Mouse (Mus musculus): ENCODE results near the gene Hyou1. TPM values are rescaled to one million over a fixed set of nuclear protein-coding genes. Genes with fewer than 3 reads are reported as not detected.

Gene Hyou1
- total and polyA plus RNA-seq, 2 experiments from 2014 or later = 17.4 to 95.7 TPM

GRCm38 (mm10) chr9:44410647-44411336, 31.5 kb downstream of the Hyou1 start:
- no peak overlapping the region for H3K4me2 ChIP-seq (ENCODE audit: low read depth, low read length)
- DNase-seq (ENCODE audit: low spot score) (no peak), ATAC-seq (no peak)
- H3K27ac ChIP-seq = no peak overlapping the region
- peaks cover 48% of the 10 kb centered on the region for H3K36me3 ChIP-seq (ENCODE audit: insufficient read depth, low read length)
- no peak overlapping the region for H3K9ac ChIP-seq (replicated peaks; ENCODE audit: low read length)
- no peak overlapping the region for H3K4me3 ChIP-seq (ENCODE audit: low read length)
- WGBS = 82% methylated on average over 2 of the region's 2 CpGs
- no peaks in the 10 kb centered on the region for H3K9me3 ChIP-seq (ENCODE audit: low read length)
- no peaks in the 10 kb centered on the region for H3K27me3 ChIP-seq (ENCODE audit: insufficient read depth, low read length)
- H3K4me1 ChIP-seq (ENCODE audit: insufficient read depth, low read length) = no peaks in the 10 kb centered on the region
- no peak for TF ChIP-seq CTCF (IDR thresholded peaks at IDR 0.05; ENCODE audit: low read depth)

GRCm38 (mm10) chr9:44411601-44412130, 32.4 kb downstream of the Hyou1 start:
- 96% methylated on average over 1 of the region's 1 CpGs for WGBS
- Histone ChIP-seq H3K4me2 (ENCODE audit: low read depth, low read length) (no peak overlapping the region), H3K9me3 (ENCODE audit: low read length) (no peaks in the 10 kb centered on the region), H3K27me3 (ENCODE audit: insufficient read depth, low read length) (no peaks in the 10 kb centered on the region), H3K4me1 (ENCODE audit: insufficient read depth, low read length) (no peaks in the 10 kb centered on the region), H3K9ac (replicated peaks; ENCODE audit: low read length) (no peak overlapping the region), H3K27ac (no peak overlapping the region), H3K36me3 (ENCODE audit: insufficient read depth, low read length) (peaks cover 48% of the 10 kb centered on the region), H3K4me3 (ENCODE audit: low read length) (no peak overlapping the region)
- no peak for DNase-seq (ENCODE audit: low spot score)
- ATAC-seq = no peak
- TF ChIP-seq CTCF (IDR thresholded peaks at IDR 0.05; ENCODE audit: low read depth) = no peak

GRCm38 (mm10) chr9:44412306-44412705, 33.0 kb downstream of the Hyou1 start:
- no peaks in the 10 kb centered on the region for H3K27me3 ChIP-seq (ENCODE audit: insufficient read depth, low read length)
- peaks cover 48% of the 10 kb centered on the region for H3K36me3 ChIP-seq (ENCODE audit: insufficient read depth, low read length)

GRCm38 (mm10) chr9:44412781-44413180, 33.5 kb downstream of the Hyou1 start:
- TF ChIP-seq CTCF (IDR thresholded peaks at IDR 0.05; ENCODE audit: low read depth) = no peak
- Histone ChIP-seq H3K4me2 (ENCODE audit: low read depth, low read length) (no peak overlapping the region), H3K4me1 (ENCODE audit: insufficient read depth, low read length) (peaks cover 6% of the 10 kb centered on the region; the same call in 1 of the 2 replicates), H3K9me3 (ENCODE audit: low read length) (no peaks in the 10 kb centered on the region), H3K27ac (no peak overlapping the region), H3K4me3 (ENCODE audit: low read length) (no peak overlapping the region), H3K9ac (replicated peaks; ENCODE audit: low read length) (no peak overlapping the region), H3K27me3 (ENCODE audit: insufficient read depth, low read length) (no peaks in the 10 kb centered on the region), H3K36me3 (ENCODE audit: insufficient read depth, low read length) (peaks cover 48% of the 10 kb centered on the region)
- DNase-seq (ENCODE audit: low spot score) (no peak), ATAC-seq (no peak)
- 84% methylated on average over 2 of the region's 2 CpGs for WGBS

More at GRCm38 (mm10) chr9:44412306-44412705, 33.0 kb downstream of the Hyou1 start:
- WGBS = 82% methylated on average over 4 of the region's 4 CpGs
- ATAC-seq = no peak
- Histone ChIP-seq H3K27ac (no peak overlapping the region), H3K9me3 (ENCODE audit: low read length) (no peaks in the 10 kb centered on the region), H3K9ac (replicated peaks; ENCODE audit: low read length) (no peak overlapping the region), H3K4me2 (ENCODE audit: low read depth, low read length) (no peak overlapping the region), H3K4me3 (ENCODE audit: low read length) (no peak overlapping the region), H3K4me1 (ENCODE audit: insufficient read depth, low read length) (peaks cover 4% of the 10 kb centered on the region; the same call in 1 of the 2 replicates)
- no peak for DNase-seq (ENCODE audit: low spot score)
- no peak for TF ChIP-seq CTCF (IDR thresholded peaks at IDR 0.05; ENCODE audit: low read depth)

GRCm38 (mm10) chr9:44417156-44417891, 38.0 kb downstream of the Hyou1 start:
- peak overlapping the region; percentile 79 for H3K27ac ChIP-seq
- no peak for TF ChIP-seq CTCF (IDR thresholded peaks at IDR 0.05; ENCODE audit: low read depth)

GRCm38 (mm10) chr9:44417892-44418363, 38.6 kb downstream of the Hyou1 start:
- Histone ChIP-seq H3K27ac (peak overlapping the region; percentile 79), H3K27me3 (ENCODE audit: insufficient read depth, low read length) (no peaks in the 10 kb centered on the region), H3K36me3 (ENCODE audit: insufficient read depth, low read length) (peaks cover 9% of the 10 kb centered on the region; the same call in 1 of the 2 replicates), H3K9me3 (ENCODE audit: low read length) (no peaks in the 10 kb centered on the region), H3K4me2 (ENCODE audit: low read depth, low read length) (peak overlapping the region; percentile 97), H3K4me1 (ENCODE audit: insufficient read depth, low read length) (peaks cover 6% of the 10 kb centered on the region; the same call in 1 of the 2 replicates), H3K4me3 (ENCODE audit: low read length) (peak overlapping the region; percentile 81), H3K9ac (replicated peaks; ENCODE audit: low read length) (peak overlapping the region; percentile 78)
- peak; percentile 89 for TF ChIP-seq CTCF (IDR thresholded peaks at IDR 0.05; ENCODE audit: low read depth)
- DNase-seq (ENCODE audit: low spot score) = peak; percentile 97
- ATAC-seq = peak; percentile 95
- WGBS = under 1% methylated on average over 38 of the region's 38 CpGs

More at GRCm38 (mm10) chr9:44417156-44417891, 38.0 kb downstream of the Hyou1 start:
- H3K9me3 ChIP-seq (ENCODE audit: low read length) = no peaks in the 10 kb centered on the region
- H3K27me3 ChIP-seq (ENCODE audit: insufficient read depth, low read length) = no peaks in the 10 kb centered on the region
- H3K9ac ChIP-seq (replicated peaks; ENCODE audit: low read length) = peak overlapping the region; percentile 78
- H3K4me3 ChIP-seq (ENCODE audit: low read length) = peak overlapping the region; percentile 81
- ATAC-seq = peak; percentile 70
- WGBS = 9% methylated on average over 26 of the region's 26 CpGs
- DNase-seq (ENCODE audit: low spot score) = no peak
- H3K4me1 ChIP-seq (ENCODE audit: insufficient read depth, low read length) = peaks cover 6% of the 10 kb centered on the region; the same call in 1 of the 2 replicates
- H3K4me2 ChIP-seq (ENCODE audit: low read depth, low read length) = peak overlapping the region; percentile 97
- peaks cover 15% of the 10 kb centered on the region; the same call in 1 of the 2 replicates for H3K36me3 ChIP-seq (ENCODE audit: insufficient read depth, low read length)
